Mouse (Mus musculus): ENCODE data around the gene Olfr913.

Olfr913 gene

GRCm38 (mm10) chr9:38592459-38592858 lies at the start of gene Olfr913:
Olfr913 (plus strand) TSS chr9:38592759.
- no peak for DNase-seq (ENCODE audit: low read depth, low spot score)

GRCm38 (mm10) chr9:38579878-38580277 lies 12.7 kb upstream of the Olfr913 start, which contains the start of gene Olfr912:
Olfr912 (plus strand) TSS chr9:38580178.
- DNase-seq (ENCODE audit: low read depth, low spot score): no peak

- DNase-seq (ENCODE audit: low read depth, low spot score): no peak
Observed at GRCm38 (mm10) chr9:38591056-38591455, 1.5 kb upstream of the Olfr913 start.

GRCm38 (mm10) chr9:38604802-38605201 lies 12.2 kb downstream of the Olfr913 start, which contains the start of gene Olfr914:
Olfr914 (plus strand) TSS chr9:38605102.
- no peak for DNase-seq (ENCODE audit: low read depth, low spot score)

GRCm38 (mm10) chr9:38632406-38632805 lies 39.8 kb downstream of the Olfr913 start:
- no peak for DNase-seq (ENCODE audit: low read depth, low spot score)

Data from retina, adult 2 months (tissue).